Mouse (Mus musculus): ENCODE measurements around the gene Gpr183. TPM values are rescaled to one million over a fixed set of nuclear protein-coding genes. Genes with fewer than 3 reads are reported as not detected.
A peak's percentile ranks its signal among the peaks of the same experiment; 100 is the strongest.

Gpr183 gene
- total and polyA plus RNA-seq, 3 experiments, result 0.04 to 0.06 TPM; not detected in 1

GRCm38 (mm10) chr14:121963251-121963941, 1.6 kb downstream of the Gpr183 start:
- H3K4me3 ChIP-seq (ENCODE audit: control insufficient read depth in 1 of 2, insufficient read depth in 1 of 2, low read depth in 2 of 2, low read length in 2 of 2), result peak overlapping the region; percentile 1 to 9; a peak in 2 of 4 replicates
- TF ChIP-seq MAFK (IDR thresholded peaks at IDR 0.05; ENCODE audit: borderline replicate concordance, low read depth, low read length) (no peak), ZKSCAN1 (IDR thresholded peaks at IDR 0.05; ENCODE audit: low read depth, low read length) (no peak), ETS1 (IDR thresholded peaks at IDR 0.05; ENCODE audit: low read depth, low read length) (peak; percentile 50), CTCF (IDR thresholded peaks at IDR 0.05 in 2 of 3, conservative IDR thresholded peaks at IDR 0.05 in 1 of 3; ENCODE audit: control insufficient read depth in 1 of 3, insufficient read depth in 1 of 3, low read depth in 2 of 3, low read length in 3 of 3, poor library complexity in 1 of 3, severe bottlenecking in 1 of 3) (no peak), MYB (IDR thresholded peaks at IDR 0.05; ENCODE audit: low read depth, low read length) (no peak), ZC3H11A (IDR thresholded peaks at IDR 0.05; ENCODE audit: low read depth, low read length) (no peak), UBTF (IDR thresholded peaks at IDR 0.05; ENCODE audit: borderline replicate concordance, insufficient read depth, low read depth, low read length) (no peak), RAD21 (IDR thresholded peaks at IDR 0.05; ENCODE audit: low read depth, low read length) (no peak), MEF2A (IDR thresholded peaks at IDR 0.05; ENCODE audit: extremely low read depth, insufficient replicate concordance, low read depth, low read length, poor library complexity, severe bottlenecking) (no peak), TAL1 (IDR thresholded peaks at IDR 0.05; ENCODE audit: low read length) (0 out of 2 replicates have a peak, but pooled peaks have one; percentile 28), USF2 (IDR thresholded peaks at IDR 0.05; ENCODE audit: borderline replicate concordance in 1 of 2, insufficient read depth in 1 of 2, low read depth in 1 of 2, low read length in 2 of 2) (no peak), SMC3 (IDR thresholded peaks at IDR 0.05; ENCODE audit: low read depth, low read length) (no peak), NRF1 (IDR thresholded peaks at IDR 0.05; ENCODE audit: insufficient read depth, low read depth, low read length, poor library complexity, severe bottlenecking) (no peak), ELF1 (IDR thresholded peaks at IDR 0.05; ENCODE audit: low read depth, low read length) (no peak), POLR2AphosphoS2 (IDR thresholded peaks at IDR 0.05; ENCODE audit: low read length) (no peak), CHD2 (IDR thresholded peaks at IDR 0.05; ENCODE audit: low read length) (no peak), HCFC1 (IDR thresholded peaks at IDR 0.05; ENCODE audit: low read depth, low read length) (no peak), TCF12 (IDR thresholded peaks at IDR 0.05; ENCODE audit: low read depth, low read length) (peak; percentile 33; the same call in 1 of the 2 replicates), E2F4 (IDR thresholded peaks at IDR 0.05; ENCODE audit: borderline replicate concordance, low read depth, low read length) (peak; percentile 65; the same call in 1 of the 2 replicates), RCOR1 (IDR thresholded peaks at IDR 0.05; ENCODE audit: low read depth, low read length) (no peak), MXI1 (IDR thresholded peaks at IDR 0.05; ENCODE audit: low read depth, low read length) (peak; percentile 77), TBP (IDR thresholded peaks at IDR 0.05; ENCODE audit: low read depth, low read length) (no peak), USF1 (IDR thresholded peaks at IDR 0.05; ENCODE audit: low read depth, low read length) (no peak), CHD1 (IDR thresholded peaks at IDR 0.05; ENCODE audit: low read depth, low read length) (no peak), MYC (IDR thresholded peaks at IDR 0.05; ENCODE audit: low read depth, low read length) (no peak), EP300 (IDR thresholded peaks at IDR 0.05; ENCODE audit: low read depth in 1 of 2, low read length in 2 of 2) (peak; percentile 55 to 68), GABPA (IDR thresholded peaks at IDR 0.05; ENCODE audit: low read depth, low read length) (no peak), KAT2A (conservative IDR thresholded peaks at IDR 0.05; ENCODE audit: low read depth, low read length) (no peak), ZNF384 (IDR thresholded peaks at IDR 0.05; ENCODE audit: low read depth, low read length) (no peak), BHLHE40 (IDR thresholded peaks at IDR 0.05; ENCODE audit: borderline replicate concordance, low read depth, low read length) (no peak), POLR2AphosphoS5 (IDR thresholded peaks at IDR 0.05; ENCODE audit: borderline replicate concordance, low read depth, low read length) (no peak), ZMIZ1 (IDR thresholded peaks at IDR 0.05; ENCODE audit: low read depth, low read length) (no peak), NELFE (IDR thresholded peaks at IDR 0.05; ENCODE audit: low read depth, low read length) (no peak), POLR2A (IDR thresholded peaks at IDR 0.05; ENCODE audit: control insufficient read depth in 1 of 2, insufficient read depth in 1 of 2, low read depth in 1 of 2, low read length in 2 of 2, poor library complexity in 1 of 2) (no peak), MAZ (IDR thresholded peaks at IDR 0.05; ENCODE audit: low read depth, low read length) (no peak), JUND (IDR thresholded peaks at IDR 0.05; ENCODE audit: low read depth, low read length) (no peak)

More at GRCm38 (mm10) chr14:121963251-121963941, 1.6 kb downstream of the Gpr183 start:
- peak; percentile 85 for DNase-seq (ENCODE audit: low read depth, low spot score)
- Histone ChIP-seq H3K27me3 (ENCODE audit: control insufficient read depth in 1 of 2, insufficient read depth in 2 of 2, low read length in 2 of 2) (no peaks in the 10 kb centered on the region), H3K79me2 (ENCODE audit: control insufficient read depth, insufficient read depth, low read length, poor library complexity) (no peaks in the 10 kb centered on the region), H3K4me1 (ENCODE audit: control insufficient read depth in 1 of 2, insufficient read depth in 2 of 2, low read length in 2 of 2) (peaks cover 5 to 30% of the 10 kb centered on the region in 2 experiments), H3K36me3 (ENCODE audit: control insufficient read depth in 1 of 2, insufficient read depth in 2 of 2, low read length in 2 of 2) (peaks cover 0 to 20% of the 10 kb centered on the region in 2 experiments; a peak in 2 of 4 replicates), H3K9ac (ENCODE audit: control insufficient read depth, low read depth, low read length, poor library complexity, severe bottlenecking) (peak overlapping the region; percentile 20), H3K9me3 (replicated peaks; ENCODE audit: insufficient read depth, low read length) (no peaks in the 10 kb centered on the region), H3K27ac (ENCODE audit: control insufficient read depth, low read depth, low read length) (peak overlapping the region; percentile 53)

Measured in MEL (cell line).